Mouse (Mus musculus) limb, embryonic 10.5 days (tissue): Measurements from ENCODE around the gene Morc4. TPM values are rescaled to one million over a fixed set of nuclear protein-coding genes. Genes with fewer than 3 reads are reported as not detected.

ENCODE experiments used
- DNase-seq: peaks from one replicate; pipeline ENCODE4 v3.0.0-alpha.2; 2017; ENCODE audit warnings: low spot score
- H3K27ac ChIP-seq: fragments of 300-500 bp; sonication (generic); 2 replicates; pipeline ENCODE4 v1.5.1; 2016; ENCODE audit warnings: mild to moderate bottlenecking
- H3K27me3 ChIP-seq: fragments of 300-500 bp; sonication (generic); 2 replicates; pipeline ENCODE4 v1.6.1; 2016; ENCODE audit warnings: low read depth, mild to moderate bottlenecking; ENCODE audit not compliant: poor library complexity, severe bottlenecking
- H3K36me3 ChIP-seq: fragments of 300-500 bp; sonication (generic); 2 replicates; pipeline ENCODE4 v1.6.1; 2016; ENCODE audit warnings: mild to moderate bottlenecking, moderate library complexity
- H3K4me1 ChIP-seq: fragments of 300-500 bp; sonication (generic); 2 replicates; pipeline ENCODE4 v1.6.1; 2016
- H3K4me3 ChIP-seq: fragments of 300-500 bp; sonication (generic); 2 replicates; pipeline ENCODE4 v1.5.1; 2016; ENCODE audit warnings: mild to moderate bottlenecking, moderate library complexity
- H3K9me3 ChIP-seq: fragments of 300-500 bp; sonication (generic); replicated peaks from 2 replicates; pipeline ENCODE4 v1.6.1; 2016; ENCODE audit warnings: mild to moderate bottlenecking
- WGBS: fragments of 180-500 bp; shearing (Covaris S2); methylation state at CpG from one replicate; pipeline ENCODE4 v1.1.7; 2016; 5-methylcytosine and 5-hydroxymethylcytosine counted together
- polyA plus RNA-seq: library from polyadenylated mRNA; unstranded; fragments of >200 nt; fragmentation: Nextera tagmentation; extraction: Ambion mirVana; gene quantifications from 2 replicates; pipeline ENCODE4 v1.2.1, GENCODE M21; 2016

Gene Morc4
- polyA plus RNA-seq, 1 experiment from 2014 or later, result 7.2 TPM

- Histone ChIP-seq H3K27me3 (peaks cover 74% of the 10 kb centered on the region), H3K4me3 (no peak overlapping the region), H3K36me3 (no peaks in the 10 kb centered on the region), H3K4me1 (no peaks in the 10 kb centered on the region), H3K9me3 (no peaks in the 10 kb centered on the region), H3K27ac (no peak overlapping the region)
- no peak for DNase-seq
- 85% methylated on average over 4 of the region's 4 CpGs for WGBS
Measured at GRCm38 (mm10) chrX:139826926-139827325, 44.6 kb downstream of the Morc4 start.

- Histone ChIP-seq H3K36me3 (no peaks in the 10 kb centered on the region), H3K27me3 (peaks cover 83% of the 10 kb centered on the region), H3K4me1 (no peaks in the 10 kb centered on the region), H3K9me3 (no peaks in the 10 kb centered on the region), H3K27ac (no peak overlapping the region), H3K4me3 (no peak overlapping the region)
- WGBS, result 77% methylated on average over 1 of the region's 1 CpGs
- DNase-seq, result no peak
Measured at GRCm38 (mm10) chrX:139825402-139825801, 46.1 kb downstream of the Morc4 start.

- DNase-seq, result no peak
- H3K27me3 ChIP-seq, result peaks cover 88% of the 10 kb centered on the region
- no peak overlapping the region for H3K27ac ChIP-seq
- no peak overlapping the region for H3K4me3 ChIP-seq
- no peaks in the 10 kb centered on the region for H3K4me1 ChIP-seq
- no peaks in the 10 kb centered on the region for H3K36me3 ChIP-seq
- WGBS, result 83% methylated on average over 5 of the region's 5 CpGs
- no peaks in the 10 kb centered on the region for H3K9me3 ChIP-seq
Measured at GRCm38 (mm10) chrX:139815201-139815600, 56.3 kb downstream of the Morc4 start.

- Histone ChIP-seq H3K27ac (no peak overlapping the region), H3K9me3 (no peaks in the 10 kb centered on the region), H3K27me3 (peaks cover 88% of the 10 kb centered on the region), H3K36me3 (no peaks in the 10 kb centered on the region), H3K4me1 (no peaks in the 10 kb centered on the region), H3K4me3 (no peak overlapping the region)
- 92% methylated on average over 8 of the region's 8 CpGs for WGBS
- DNase-seq, result no peak
Measured at GRCm38 (mm10) chrX:139814018-139814635, 57.4 kb downstream of the Morc4 start.

GRCm38 (mm10) chrX:139813299-139814002 is 58.0 kb downstream of the Morc4 start:
- Histone ChIP-seq H3K27me3 (peaks cover 88% of the 10 kb centered on the region), H3K9me3 (no peaks in the 10 kb centered on the region), H3K4me3 (no peak overlapping the region), H3K4me1 (no peaks in the 10 kb centered on the region), H3K36me3 (no peaks in the 10 kb centered on the region), H3K27ac (no peak overlapping the region)
- DNase-seq, result no peak
- WGBS, result 85% methylated on average over 9 of the region's 9 CpGs

- Histone ChIP-seq H3K4me1 (no peaks in the 10 kb centered on the region), H3K27me3 (peaks cover 92% of the 10 kb centered on the region), H3K36me3 (no peaks in the 10 kb centered on the region), H3K27ac (no peak overlapping the region), H3K4me3 (no peak overlapping the region), H3K9me3 (no peaks in the 10 kb centered on the region)
- 66% methylated on average over 3 of the region's 3 CpGs for WGBS
- no peak for DNase-seq
Measured at GRCm38 (mm10) chrX:139812636-139813298, 58.7 kb downstream of the Morc4 start.

GRCm38 (mm10) chrX:139808501-139808900 is 63.0 kb downstream of the Morc4 start:
- peaks cover 98% of the 10 kb centered on the region for H3K27me3 ChIP-seq
- WGBS, result 92% methylated on average over 10 of the region's 10 CpGs

GRCm38 (mm10) chrX:139808085-139808484 is 63.4 kb downstream of the Morc4 start:
- no peak overlapping the region for H3K27ac ChIP-seq
- H3K4me1 ChIP-seq, result no peaks in the 10 kb centered on the region
- no peaks in the 10 kb centered on the region for H3K9me3 ChIP-seq
- H3K27me3 ChIP-seq, result peaks cover 98% of the 10 kb centered on the region
- DNase-seq, result no peak
- no peaks in the 10 kb centered on the region for H3K36me3 ChIP-seq
- H3K4me3 ChIP-seq, result no peak overlapping the region
- 62% methylated on average over 4 of the region's 4 CpGs for WGBS

More at GRCm38 (mm10) chrX:139808501-139808900, 63.0 kb downstream of the Morc4 start:
- no peak for DNase-seq
- H3K9me3 ChIP-seq, result no peaks in the 10 kb centered on the region
- H3K36me3 ChIP-seq, result no peaks in the 10 kb centered on the region
- H3K4me1 ChIP-seq, result no peaks in the 10 kb centered on the region
- no peak overlapping the region for H3K27ac ChIP-seq
- H3K4me3 ChIP-seq, result no peak overlapping the region

GRCm38 (mm10) chrX:139807391-139807790 is 64.1 kb downstream of the Morc4 start:
- H3K4me1 ChIP-seq, result no peaks in the 10 kb centered on the region
- WGBS, result 79% methylated on average over 2 of the region's 2 CpGs
- DNase-seq, result no peak
- H3K4me3 ChIP-seq, result no peak overlapping the region
- H3K36me3 ChIP-seq, result no peaks in the 10 kb centered on the region
- no peaks in the 10 kb centered on the region for H3K9me3 ChIP-seq
- peaks cover 98% of the 10 kb centered on the region for H3K27me3 ChIP-seq
- no peak overlapping the region for H3K27ac ChIP-seq

GRCm38 (mm10) chrX:139805918-139806317 is 65.6 kb downstream of the Morc4 start:
- Histone ChIP-seq H3K27ac (no peak overlapping the region), H3K4me1 (no peaks in the 10 kb centered on the region), H3K36me3 (no peaks in the 10 kb centered on the region), H3K27me3 (peaks cover 98% of the 10 kb centered on the region), H3K4me3 (no peak overlapping the region), H3K9me3 (no peaks in the 10 kb centered on the region)
- WGBS, result 89% methylated on average over 4 of the region's 4 CpGs
- no peak for DNase-seq

- Histone ChIP-seq H3K36me3 (no peaks in the 10 kb centered on the region), H3K4me3 (no peak overlapping the region), H3K27ac (no peak overlapping the region), H3K9me3 (no peaks in the 10 kb centered on the region), H3K27me3 (peaks cover 95% of the 10 kb centered on the region), H3K4me1 (no peaks in the 10 kb centered on the region)
- DNase-seq, result no peak
- 83% methylated on average over 2 of the region's 2 CpGs for WGBS
Measured at GRCm38 (mm10) chrX:139803028-139803427, 68.4 kb downstream of the Morc4 start.

GRCm38 (mm10) chrX:139800406-139800878 is 71.0 kb downstream of the Morc4 start, which contains the start of gene Cldn2:
Gene Cldn2, plus strand, starts transcription at chrX:139800828.
- H3K9me3 ChIP-seq, result no peaks in the 10 kb centered on the region
- no peak within 1 kb of the TSS for H3K27ac ChIP-seq
- DNase-seq, result no peak
- peaks cover 95% of the 10 kb centered on the region for H3K27me3 ChIP-seq
- H3K4me1 ChIP-seq, result no peaks in the 10 kb centered on the region
- 76% methylated on average over 8 of the region's 8 CpGs for WGBS
- H3K4me3 ChIP-seq, result no peak within 1 kb of the TSS
- no peaks in the 10 kb centered on the region for H3K36me3 ChIP-seq

GRCm38 (mm10) chrX:139799953-139800352 is 71.5 kb downstream of the Morc4 start:
- no peaks in the 10 kb centered on the region for H3K9me3 ChIP-seq
- H3K4me3 ChIP-seq, result no peak overlapping the region
- no peak for DNase-seq
- H3K4me1 ChIP-seq, result no peaks in the 10 kb centered on the region
- H3K27ac ChIP-seq, result no peak overlapping the region
- H3K27me3 ChIP-seq, result peaks cover 96% of the 10 kb centered on the region
- 85% methylated on average over 3 of the region's 3 CpGs for WGBS
- no peaks in the 10 kb centered on the region for H3K36me3 ChIP-seq
